Mouse (Mus musculus): ENCODE measurements around the gene Pik3c2g.

- TF ChIP-seq CTCF (IDR thresholded peaks at IDR 0.05; ENCODE audit: low read depth, low read length) (no peak), TAL1 (conservative IDR thresholded peaks at IDR 0.05; ENCODE audit: low read depth, low read length) (no peak), GATA1 (IDR thresholded peaks at IDR 0.05; ENCODE audit: borderline replicate concordance, low read length) (no peak)
Observed at GRCm38 (mm10) chr6:139843531-139843930, 256.5 kb downstream of the Pik3c2g start.

Data from G1E (cell line).